Mouse (Mus musculus): ENCODE measurements around the gene Wdr25. TPM values are rescaled to one million over a fixed set of nuclear protein-coding genes. Genes with fewer than 3 reads are reported as not detected.

Wdr25 gene
- 7.3 TPM for polyA plus RNA-seq (2014; fragmentation: Illumina TruSeq; extraction: RNeasy Lipid Tissue Mini Kit (QIAGEN cat#74804); ENCODE audit: low read depth, low replicate concordance)

GRCm38 (mm10) chr12:108892989-108893714 lies at the start of gene Wdr25:
TSS of gene Wdr25 (plus strand) at chr12:108893631.

DNA sequence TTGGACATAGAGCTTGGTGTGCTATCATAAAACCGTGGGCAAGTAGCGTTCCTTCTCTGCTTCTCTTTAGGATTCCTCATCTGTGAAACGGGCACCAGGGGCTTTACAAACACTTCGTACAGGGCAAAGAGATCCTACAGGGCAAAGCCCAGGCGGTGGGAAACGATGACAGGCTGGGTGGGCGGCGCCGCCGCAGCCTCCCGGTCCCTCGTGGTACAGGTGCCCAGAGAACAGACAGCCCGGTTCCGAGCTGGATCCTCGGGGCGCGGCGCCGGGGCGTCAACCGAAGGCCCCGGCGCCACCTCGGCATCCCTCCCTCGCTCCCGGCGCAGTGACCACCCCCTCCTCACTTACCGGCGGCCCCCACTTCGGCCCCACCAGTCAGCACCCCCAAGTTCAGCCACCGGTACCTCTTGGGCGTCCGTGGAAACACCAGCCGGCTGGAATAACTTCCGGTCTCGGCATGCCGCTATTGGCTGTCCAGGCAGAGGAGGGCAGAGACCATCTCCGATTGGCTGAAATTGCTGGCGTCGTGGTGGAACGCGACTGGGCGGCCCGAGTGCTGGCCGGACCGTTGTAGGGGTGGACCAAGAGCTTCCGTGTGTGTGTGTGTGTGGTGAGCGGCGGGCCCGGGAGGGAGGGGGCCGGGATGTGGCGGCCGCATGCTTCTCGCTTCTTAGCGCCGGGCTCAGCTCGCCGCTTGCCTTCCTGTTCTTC lies 442 bp downstream of the Wdr25 start, which contains the start of gene Wars:
TSS of gene Wars (minus strand) at position 460 of the 717 bp plus-strand sequence.

GRCm38 (mm10) chr12:109068167-109068653 lies 174.8 kb downstream of the Wdr25 start, which contains the start of gene Begain:
TSS of gene Begain (minus strand) at chr12:109068217.

Other genes with a start within 250 kb of the Wdr25 start
- 0.26 TPM for gene Degs2, start 191.3 kb upstream of the Wdr25 start, polyA plus RNA-seq (2014; fragmentation: Illumina TruSeq; extraction: RNeasy Lipid Tissue Mini Kit (QIAGEN cat#74804); ENCODE audit: low read depth, low replicate concordance)
- 27.8 TPM for gene Yy1, start 100.7 kb upstream of the Wdr25 start, polyA plus RNA-seq (2014; fragmentation: Illumina TruSeq; extraction: RNeasy Lipid Tissue Mini Kit (QIAGEN cat#74804); ENCODE audit: low read depth, low replicate concordance)
- 10.8 TPM for gene Slc25a29, start 57.7 kb upstream of the Wdr25 start, polyA plus RNA-seq (2014; fragmentation: Illumina TruSeq; extraction: RNeasy Lipid Tissue Mini Kit (QIAGEN cat#74804); ENCODE audit: low read depth, low replicate concordance)
- gene Slc25a47, start 57.6 kb upstream of the Wdr25 start, polyA plus RNA-seq (2014; fragmentation: Illumina TruSeq; extraction: RNeasy Lipid Tissue Mini Kit (QIAGEN cat#74804); ENCODE audit: low read depth, low replicate concordance), result 15.0 TPM
- gene Wars, start 543 bp downstream of the Wdr25 start, polyA plus RNA-seq (2014; fragmentation: Illumina TruSeq; extraction: RNeasy Lipid Tissue Mini Kit (QIAGEN cat#74804); ENCODE audit: low read depth, low replicate concordance), result 33.8 TPM
- gene Begain, start 174.6 kb downstream of the Wdr25 start, polyA plus RNA-seq (2014; fragmentation: Illumina TruSeq; extraction: RNeasy Lipid Tissue Mini Kit (QIAGEN cat#74804); ENCODE audit: low read depth, low replicate concordance), result 0.31 TPM

All from heart, adult 10 weeks (tissue).